Mouse (Mus musculus) adrenal gland, adult 8-10 months (tissue): ENCODE data around the gene Pqlc2. TPM values are rescaled to one million over a fixed set of nuclear protein-coding genes. Genes with fewer than 3 reads are reported as not detected.

ENCODE experiments used
- DNase-seq: peaks from one replicate; pipeline ENCODE4 v3.0.0; 2022
- total RNA-seq, 4 experiments: library from RNA; stranded (reverse); gene quantifications; 2 replicates each; pipeline ENCODE4 v1.2.4; 2022

Gene Pqlc2
- total RNA-seq, 4 experiments from 2014 or later, result 10.3 to 12.0 (median 11.6) TPM

DNA sequence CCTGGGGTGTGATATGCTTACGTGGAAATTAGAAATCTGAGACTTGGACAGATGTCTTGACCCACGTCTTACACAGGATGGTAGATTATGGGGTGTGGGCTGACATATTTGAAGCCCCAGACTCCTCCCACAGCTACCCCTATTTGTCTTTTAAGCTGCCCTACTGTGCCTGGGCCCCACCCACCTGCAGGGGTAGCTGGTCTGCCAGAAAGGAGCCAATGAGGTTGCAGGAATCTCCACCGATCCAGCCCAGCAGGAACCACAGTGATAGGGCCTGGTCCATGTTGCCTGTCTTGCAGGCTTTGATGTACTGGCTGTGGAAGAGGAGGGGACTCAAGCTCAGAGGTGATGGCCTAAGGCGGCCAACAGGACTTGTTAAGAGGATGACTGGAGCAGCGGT is 8.3 kb downstream of the Pqlc2 start:
- no peak for DNase-seq

GRCm38 (mm10) chr4:139301780-139302179 is 8.7 kb downstream of the Pqlc2 start:
- no peak for DNase-seq

GRCm38 (mm10) chr4:139298671-139299366 is 11.7 kb downstream of the Pqlc2 start:
- no peak for DNase-seq

GRCm38 (mm10) chr4:139297566-139297965 is 12.9 kb downstream of the Pqlc2 start:
- no peak for DNase-seq

- DNase-seq, result no peak
Measured at GRCm38 (mm10) chr4:139292038-139292437, 18.5 kb downstream of the Pqlc2 start.

DNA sequence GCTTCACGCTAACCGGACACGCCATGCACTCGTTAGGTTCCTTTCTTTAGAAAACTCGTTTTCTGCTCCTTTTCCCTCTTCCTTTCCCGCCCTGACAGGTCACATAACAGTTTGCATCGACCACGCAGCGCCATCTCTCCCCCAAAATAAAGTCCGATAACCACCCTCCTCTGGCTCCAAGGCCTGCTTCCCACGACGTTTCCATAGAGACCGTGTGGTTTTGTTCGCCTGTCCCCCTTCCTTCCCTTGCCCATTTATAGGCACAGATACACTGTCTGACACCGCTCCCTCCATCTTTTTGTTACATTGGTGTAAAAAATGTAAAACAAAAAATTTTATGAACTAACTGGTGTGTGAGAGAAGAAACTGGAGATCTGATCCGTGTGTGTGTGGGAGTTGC is 19.4 kb downstream of the Pqlc2 start:
- no peak for DNase-seq

- DNase-seq, result no peak
Measured at GRCm38 (mm10) chr4:139289017-139289416, 21.5 kb downstream of the Pqlc2 start.

DNA sequence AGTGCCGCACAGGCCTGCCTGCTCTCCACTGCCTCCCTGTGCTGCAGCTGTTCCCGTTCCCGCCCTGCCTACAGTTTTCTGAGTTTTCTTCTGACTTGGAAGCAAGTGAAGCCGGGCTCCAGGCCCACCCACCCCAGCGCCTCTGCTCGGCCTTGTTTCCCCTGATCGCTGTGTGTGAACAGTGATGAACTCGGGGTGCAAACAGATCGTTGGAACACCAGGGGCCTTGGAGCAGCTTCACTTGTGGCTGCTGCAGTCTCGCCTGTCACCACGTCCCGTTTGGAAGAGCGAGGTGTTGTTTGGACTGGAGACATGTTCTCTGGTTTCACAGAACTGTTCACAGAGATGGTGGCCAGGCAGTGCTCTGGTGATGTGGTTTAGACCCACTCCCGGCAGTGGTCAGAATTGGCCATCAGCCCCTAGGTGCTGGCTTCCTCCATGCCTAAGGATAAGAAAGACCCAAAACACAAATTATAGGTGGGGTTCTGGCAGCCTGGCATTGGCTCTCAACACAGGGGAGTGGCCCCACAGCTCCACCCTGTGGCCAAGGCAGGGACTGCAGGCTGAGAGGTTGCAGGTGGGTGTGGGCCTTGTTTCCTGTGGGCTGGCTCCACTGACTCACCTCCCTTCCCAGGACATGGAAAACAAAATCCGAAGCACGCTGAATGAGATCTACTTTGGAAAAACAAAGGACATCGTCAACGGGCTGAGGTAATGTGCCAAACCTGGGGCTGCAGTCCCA is 23.2 kb downstream of the Pqlc2 start:
- DNase-seq, result peak; percentile 71

DNA sequence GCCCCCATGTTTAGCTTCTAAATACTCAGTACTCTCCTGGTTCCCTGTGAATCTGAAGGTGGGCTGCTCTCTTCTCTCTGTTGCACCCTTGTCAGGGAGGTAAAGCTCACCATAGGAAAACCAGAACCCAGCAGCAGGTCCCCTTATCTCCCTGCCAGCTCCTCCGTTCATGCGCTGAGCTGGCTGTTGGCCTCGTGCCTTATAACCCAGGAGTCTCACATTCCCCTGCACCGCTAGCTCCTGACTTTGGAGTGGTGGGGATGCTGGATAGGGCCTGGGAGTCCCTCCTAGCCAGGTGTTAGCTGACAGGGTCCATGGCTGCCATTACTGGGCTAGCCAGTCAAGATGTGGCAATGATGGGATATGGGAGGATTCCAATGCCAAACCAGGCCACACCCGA is 24.3 kb downstream of the Pqlc2 start:
- no peak for DNase-seq

DNA sequence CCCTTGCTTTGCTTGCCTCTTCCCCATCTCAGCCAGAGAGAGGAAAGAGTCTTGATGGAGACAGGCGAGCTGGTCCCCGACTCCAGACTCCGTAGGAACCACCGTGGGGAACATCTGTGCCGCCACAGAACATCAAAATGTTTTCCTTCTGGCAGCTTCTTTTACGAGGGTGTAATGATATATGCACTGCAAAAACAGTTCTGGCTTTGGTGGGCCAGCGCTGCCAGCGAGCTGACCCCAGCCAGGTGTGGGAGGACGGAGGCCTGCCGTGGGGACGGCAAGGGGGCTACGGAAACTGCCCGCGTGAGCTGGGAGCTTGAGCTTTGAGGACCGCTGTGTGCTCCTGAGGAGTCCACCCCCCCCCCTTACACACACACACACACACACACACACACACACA is 25.6 kb downstream of the Pqlc2 start:
- no peak for DNase-seq

DNA sequence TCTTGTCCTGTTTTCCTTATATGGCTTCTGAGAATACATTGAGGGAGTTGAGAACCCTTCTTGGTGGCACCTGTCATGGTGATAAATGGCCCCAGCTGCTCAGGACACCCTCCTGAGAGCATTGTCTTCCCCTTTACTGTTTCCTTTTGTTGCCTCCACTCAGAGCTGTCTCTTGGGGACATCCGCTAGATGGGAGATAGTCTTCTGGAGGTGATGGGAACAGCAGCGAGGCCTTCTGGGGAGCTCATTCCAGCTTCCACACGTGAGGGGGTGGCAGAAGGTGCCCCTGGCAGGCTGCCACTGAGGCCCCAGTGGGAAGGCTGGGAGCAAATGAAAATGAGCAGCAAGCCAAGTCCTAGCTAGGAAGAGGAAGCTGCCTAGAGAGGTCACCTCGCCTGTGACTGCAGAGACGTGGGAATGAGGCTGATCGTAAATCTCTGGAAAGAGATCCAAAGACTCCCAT is 27.5 kb downstream of the Pqlc2 start:
- peak; percentile 40 for DNase-seq

DNA sequence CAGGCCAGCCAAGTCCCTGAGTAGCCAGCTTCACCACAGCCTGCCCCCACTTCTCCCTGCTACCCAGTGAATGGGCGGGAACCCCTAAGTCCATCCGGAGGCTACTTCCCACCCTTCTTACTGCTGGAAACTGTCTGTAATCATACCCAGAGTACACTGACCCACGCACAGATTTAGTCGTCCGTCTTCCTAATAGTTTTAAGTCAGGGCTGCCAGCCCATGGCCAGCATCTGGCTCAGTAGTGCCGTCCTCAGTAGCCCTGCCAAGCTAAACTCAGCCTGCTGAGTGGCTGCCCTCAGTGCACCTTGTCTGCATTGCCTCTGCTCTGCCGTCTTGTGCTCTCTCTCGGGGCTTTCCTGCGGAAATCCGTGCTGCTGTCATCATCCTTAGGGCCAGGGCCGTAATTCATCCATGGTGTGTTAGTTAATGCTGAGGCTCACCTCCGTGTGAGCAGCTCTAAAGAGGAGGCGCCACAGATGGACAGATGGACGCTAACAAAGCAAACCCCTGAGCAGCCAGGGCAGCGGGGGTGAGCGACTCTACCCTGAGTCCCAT is 28.6 kb downstream of the Pqlc2 start:
- no peak for DNase-seq

DNA sequence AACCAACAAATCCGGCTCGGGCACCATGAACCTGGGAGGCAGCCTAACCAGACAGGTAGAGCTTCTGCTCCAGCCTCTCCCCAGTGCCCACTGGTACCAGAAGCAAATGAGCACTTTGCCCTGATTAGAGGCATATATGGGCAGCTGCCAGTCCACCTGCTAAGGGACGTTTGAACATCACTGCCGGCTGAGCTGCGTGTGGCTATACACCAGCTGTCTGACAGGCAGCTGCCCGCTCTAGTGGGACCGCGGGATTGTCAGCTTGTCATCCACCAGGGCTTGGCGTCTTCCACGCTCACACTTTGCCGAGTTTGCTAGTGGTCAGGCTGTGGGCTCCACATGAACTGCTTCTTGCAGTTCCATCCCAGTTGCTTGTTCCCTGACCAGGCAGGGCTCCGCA is 30.0 kb downstream of the Pqlc2 start:
- DNase-seq, result no peak

DNA sequence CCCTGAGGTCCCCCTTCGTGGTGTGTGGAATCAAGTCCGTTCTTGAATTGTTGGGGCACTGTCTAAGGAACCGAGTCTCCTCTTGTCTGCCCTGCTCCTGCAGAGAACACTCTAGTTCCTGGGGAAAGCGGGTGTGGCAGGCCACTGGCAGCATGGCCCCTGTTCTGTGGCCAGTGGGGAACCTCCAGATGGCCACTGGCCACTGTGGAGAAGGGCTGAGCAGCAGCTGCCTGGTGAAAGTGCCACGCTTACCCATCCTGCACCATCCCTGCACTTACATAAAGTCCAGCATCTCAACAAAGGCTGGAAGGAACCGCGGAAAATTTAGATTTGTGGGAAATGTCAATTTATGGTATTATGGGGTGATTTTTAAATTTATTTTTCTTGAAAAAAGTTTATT is 34.1 kb downstream of the Pqlc2 start:
- no peak for DNase-seq

- no peak for DNase-seq
Measured at GRCm38 (mm10) chr4:139274573-139274972, 35.9 kb downstream of the Pqlc2 start.

GRCm38 (mm10) chr4:139272951-139273680 is 37.4 kb downstream of the Pqlc2 start:
- DNase-seq, result peak; percentile 64

DNA sequence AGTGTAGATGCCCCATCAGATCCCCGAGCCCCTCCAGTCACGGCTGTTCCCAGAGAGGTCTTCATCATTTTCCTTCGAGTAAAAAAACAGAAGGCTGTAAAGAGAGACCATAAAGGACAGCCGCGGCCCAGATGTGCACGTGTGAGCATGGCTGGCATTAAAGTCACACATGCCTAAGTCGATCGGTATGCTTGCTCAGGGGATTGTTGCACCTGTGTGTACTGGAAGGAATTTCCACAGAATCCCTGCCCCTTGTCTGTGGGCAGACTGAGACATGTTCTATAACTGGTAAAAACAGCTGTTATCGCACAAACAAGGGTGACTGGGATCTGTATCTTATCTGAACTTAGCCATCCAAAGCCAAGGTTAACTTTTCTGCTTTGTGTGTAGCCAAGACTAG is 38.9 kb downstream of the Pqlc2 start:
- no peak for DNase-seq

DNA sequence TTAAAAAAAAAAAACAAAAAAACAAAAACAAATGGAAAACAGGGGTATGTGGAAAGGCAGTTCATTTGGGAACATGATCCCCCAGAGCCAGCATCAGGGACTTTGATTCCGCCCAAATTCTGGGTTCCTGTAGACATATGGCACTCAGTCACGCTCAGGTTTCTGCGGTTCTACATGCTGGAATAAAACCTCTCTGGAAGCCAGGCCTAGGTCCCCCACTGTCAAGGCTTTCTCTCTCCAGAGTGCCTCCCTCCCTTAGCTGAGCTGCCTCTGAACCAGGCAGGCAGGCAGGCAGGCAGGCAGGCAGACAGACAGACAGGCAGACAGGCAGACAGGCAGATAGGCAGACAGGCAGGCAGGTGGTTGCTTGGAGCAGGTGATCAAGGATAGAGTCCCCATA is 40.3 kb downstream of the Pqlc2 start:
- no peak for DNase-seq

GRCm38 (mm10) chr4:139268242-139268641 is 42.3 kb downstream of the Pqlc2 start:
- no peak for DNase-seq

DNA sequence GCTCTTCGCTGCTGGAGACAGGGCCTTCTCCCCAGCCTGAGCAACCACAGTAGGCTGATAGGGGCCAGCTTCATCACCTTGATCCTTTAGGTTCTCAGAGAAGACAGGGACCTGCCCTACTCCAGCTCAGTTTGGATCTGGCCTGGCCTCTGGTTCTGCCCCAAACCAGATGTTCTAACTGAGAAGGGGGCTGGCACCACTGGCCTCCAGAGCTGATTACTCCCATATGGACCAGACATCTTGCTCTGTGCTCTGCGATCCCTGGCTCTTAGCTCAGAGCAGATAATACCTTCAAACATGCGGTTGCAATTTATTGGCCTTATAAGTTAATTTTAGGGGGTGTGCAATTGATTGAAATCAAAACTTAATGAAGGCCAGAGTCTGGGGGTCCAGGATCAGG is 43.2 kb downstream of the Pqlc2 start:
- no peak for DNase-seq

DNA sequence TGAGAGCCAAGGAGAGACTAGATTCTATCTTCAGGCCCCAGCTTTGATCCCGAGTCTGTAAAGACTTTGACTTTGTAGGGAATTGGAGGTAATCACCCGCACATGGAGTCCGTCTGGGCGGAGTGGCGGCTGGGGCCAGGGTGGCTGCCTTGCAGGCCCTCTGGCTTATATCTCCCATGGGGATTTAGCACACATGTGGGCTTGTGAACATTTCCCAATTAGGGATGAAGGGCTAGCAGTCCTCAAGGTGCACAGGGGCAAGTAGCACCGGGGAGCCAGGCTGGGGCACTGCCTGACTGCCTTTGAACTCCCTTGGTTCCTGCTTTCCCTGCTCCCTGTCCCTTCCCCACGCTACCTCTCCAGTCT is 44.0 kb downstream of the Pqlc2 start:
- DNase-seq, result no peak

DNA sequence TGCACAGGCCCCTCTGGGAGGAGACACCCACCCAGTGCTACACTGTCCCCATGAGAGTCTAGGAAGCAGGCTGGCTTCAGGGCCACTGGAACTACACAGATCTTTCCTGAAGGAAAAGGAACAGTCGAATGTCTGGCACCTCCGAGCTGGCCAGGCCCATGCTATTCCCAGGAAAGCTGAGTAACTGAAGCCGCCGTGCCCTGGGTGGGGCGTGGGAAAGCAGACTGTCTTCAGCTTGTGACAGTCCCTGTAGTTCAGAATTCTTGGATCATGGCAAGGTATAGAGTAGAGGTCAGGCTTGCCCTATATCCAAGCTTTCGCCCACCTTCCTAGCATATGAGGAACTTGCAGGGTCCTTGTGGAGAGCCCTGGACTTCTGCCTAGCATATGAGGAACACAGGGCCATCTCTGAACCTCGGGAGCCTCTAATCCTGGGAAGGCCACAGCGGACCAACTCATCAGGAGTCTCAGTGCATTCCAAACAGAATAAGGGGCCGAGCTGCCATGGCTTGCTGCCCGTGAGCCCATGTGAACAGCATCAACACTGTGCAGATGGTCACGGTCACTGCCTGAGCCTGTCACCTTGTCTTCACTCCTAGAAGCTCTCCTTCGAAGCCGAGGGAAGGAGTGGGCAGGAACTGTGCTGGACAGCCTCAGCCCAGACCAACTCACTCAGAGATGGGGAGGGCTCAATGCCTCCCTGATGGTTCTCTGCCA is 44.6 kb downstream of the Pqlc2 start:
- DNase-seq, result no peak

DNA sequence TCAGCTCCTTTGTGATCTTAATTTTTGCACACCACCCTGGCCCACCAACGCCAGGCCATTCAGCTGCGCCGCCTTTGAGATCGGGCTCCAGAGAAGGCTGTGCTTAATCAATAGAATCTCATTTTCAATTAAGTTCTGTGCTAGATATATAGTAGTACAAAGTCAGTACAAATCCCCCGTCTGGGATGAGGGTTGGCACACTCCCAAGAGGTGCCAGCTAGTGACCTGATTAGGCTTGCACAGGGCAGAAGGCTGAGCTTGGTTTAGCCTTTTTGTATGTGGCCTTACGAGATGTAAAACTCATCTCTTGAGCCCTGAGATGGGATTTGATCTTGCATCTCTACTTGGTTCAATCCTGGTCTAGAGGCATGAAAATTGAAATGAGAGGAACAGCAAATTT is 47.5 kb downstream of the Pqlc2 start:
- DNase-seq, result no peak
